ENCODE assay signal across 12 mouse cellular contexts in the genomic region with DNA sequence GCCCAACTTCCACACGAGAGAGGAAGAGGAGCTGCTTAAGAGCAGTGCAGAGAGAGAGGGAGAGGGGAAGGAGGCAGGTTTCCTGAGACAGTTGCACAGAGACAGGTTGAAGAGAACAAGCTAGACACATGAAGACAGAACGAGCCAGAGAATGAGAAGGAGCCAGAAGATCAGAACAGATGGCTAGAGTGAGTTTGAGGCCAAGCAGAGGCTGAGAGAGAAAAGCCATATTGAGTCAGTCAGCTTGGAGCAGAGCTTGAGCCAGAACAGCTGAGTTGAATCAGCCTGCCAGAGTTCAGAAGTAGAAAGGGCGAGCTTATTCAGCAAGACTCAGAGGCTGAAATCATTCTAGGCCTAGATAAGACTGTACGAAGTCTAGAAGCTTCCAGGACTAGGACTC. TPM values are rescaled to one million over a fixed set of nuclear protein-coding genes. Genes with fewer than 3 reads are reported as not detected.
DNase-seq lines count a peak whose midpoint lies in the region; ATAC-seq and TF ChIP-seq lines count a peak whose summit lies in the region.
"Had no signal": no experiment of that assay in that cellular context is flagged by ENCODE, and none has a peak within 500 bp of the region (broad histone marks: within the 10 kb centered on the region; RNA-seq: fewer than 3 reads in every experiment).

No protein-coding gene starts in this region.

- no peak for ATAC-seq in intestine, embryonic 16.5 days
- no peak for ATAC-seq in midbrain, postnatal 0 days (ENCODE audit: low FRiP score)
- ATAC-seq: midbrain, embryonic 15.5 days had no signal

- H3K4me1 ChIP-seq in MEL (ENCODE audit: control insufficient read depth in 1 of 2, insufficient read depth in 2 of 2, low read length in 2 of 2), result peaks cover 5 to 18% of the 10 kb centered on the region in 2 experiments
- H3K4me1 ChIP-seq in intestine, embryonic 16.5 days (ENCODE audit: control insufficient read depth, insufficient read depth, low read length), result peaks cover 19% of the 10 kb centered on the region
- peaks cover 12% of the 10 kb centered on the region; the same call in 1 of the 2 replicates for H3K4me1 ChIP-seq in midbrain, postnatal 0 days (ENCODE audit: insufficient read depth, low read length)

- H3K4me2 ChIP-seq in intestine, embryonic 16.5 days (ENCODE audit: low read depth, low read length), result no peak overlapping the region
- H3K4me2 ChIP-seq in midbrain, postnatal 0 days (ENCODE audit: low read depth, low read length, poor library complexity, severe bottlenecking), result no peak overlapping the region
- H3K4me2 ChIP-seq: lung, embryonic 15.5 days; midbrain, embryonic 15.5 days; neural tube, embryonic 13.5 days had no signal

- TF ChIP-seq EP300 in MEL (IDR thresholded peaks at IDR 0.05; ENCODE audit: low read depth in 1 of 2, low read length in 2 of 2), result no peak

- H3K79me2 ChIP-seq in MEL (ENCODE audit: control insufficient read depth, insufficient read depth, low read length, poor library complexity), result no peaks in the 10 kb centered on the region

- 63% methylated on average over 4 of the region's 4 CpGs for WGBS in intestine, embryonic 16.5 days
- 88% methylated on average over 4 of the region's 4 CpGs for WGBS in midbrain, postnatal 0 days

- no peak for TF ChIP-seq POLR2A in MEL (IDR thresholded peaks at IDR 0.05; ENCODE audit: control insufficient read depth in 1 of 2, insufficient read depth in 1 of 2, low read depth in 1 of 2, low read length in 2 of 2, poor library complexity in 1 of 2)

- H3K4me3 ChIP-seq in MEL (ENCODE audit: control insufficient read depth in 1 of 2, insufficient read depth in 1 of 2, low read depth in 2 of 2, low read length in 2 of 2), result no peak overlapping the region
- no peak overlapping the region for H3K4me3 ChIP-seq in intestine, embryonic 16.5 days (ENCODE audit: low read length)
- H3K4me3 ChIP-seq in midbrain, postnatal 0 days (ENCODE audit: low read depth, low read length), result no peak overlapping the region
- H3K4me3 ChIP-seq: lung, embryonic 15.5 days; midbrain, embryonic 15.5 days; neural tube, embryonic 13.5 days had no signal

- no peak overlapping the region for H3K27ac ChIP-seq in MEL (ENCODE audit: control insufficient read depth, low read depth, low read length)
- peak overlapping the region; percentile 67 for H3K27ac ChIP-seq in intestine, embryonic 16.5 days (ENCODE audit: low read length)
- no peak overlapping the region for H3K27ac ChIP-seq in midbrain, postnatal 0 days (ENCODE audit: low read depth, low read length)
- H3K27ac ChIP-seq: lung, embryonic 15.5 days; midbrain, embryonic 15.5 days; neural tube, embryonic 13.5 days had no signal

- H3K9me3 ChIP-seq in MEL (replicated peaks; ENCODE audit: insufficient read depth, low read length), result no peaks in the 10 kb centered on the region
- H3K9me3 ChIP-seq in intestine, embryonic 16.5 days (ENCODE audit: control insufficient read depth, low read length), result no peaks in the 10 kb centered on the region
- H3K9me3 ChIP-seq in midbrain, postnatal 0 days (ENCODE audit: low read length), result no peaks in the 10 kb centered on the region
- H3K9me3 ChIP-seq: lung, embryonic 15.5 days; midbrain, embryonic 15.5 days; neural tube, embryonic 13.5 days had no signal

- TF ChIP-seq CTCF in MEL (IDR thresholded peaks at IDR 0.05 in 2 of 3, conservative IDR thresholded peaks at IDR 0.05 in 1 of 3; ENCODE audit: control insufficient read depth in 1 of 3, insufficient read depth in 1 of 3, low read depth in 2 of 3, low read length in 3 of 3, poor library complexity in 1 of 3, severe bottlenecking in 1 of 3), result no peak
- TF ChIP-seq CTCF in midbrain, postnatal 0 days (IDR thresholded peaks at IDR 0.05), result no peak

- no peaks in the 10 kb centered on the region for H3K27me3 ChIP-seq in MEL (ENCODE audit: control insufficient read depth in 1 of 2, insufficient read depth in 2 of 2, low read length in 2 of 2)
- no peaks in the 10 kb centered on the region for H3K27me3 ChIP-seq in intestine, embryonic 16.5 days (replicated peaks; ENCODE audit: control insufficient read depth, insufficient read depth, low read length)
- H3K27me3 ChIP-seq in midbrain, postnatal 0 days (ENCODE audit: insufficient read depth, low read length), result no peaks in the 10 kb centered on the region
- H3K27me3 ChIP-seq: lung, embryonic 15.5 days; midbrain, embryonic 15.5 days; neural tube, embryonic 13.5 days had no signal

- no peak for TF ChIP-seq RAD21 in MEL (IDR thresholded peaks at IDR 0.05; ENCODE audit: low read depth, low read length)

- H3K36me3 ChIP-seq in MEL (ENCODE audit: control insufficient read depth in 1 of 2, insufficient read depth in 2 of 2, low read length in 2 of 2), result peaks cover 0 to 12% of the 10 kb centered on the region in 2 experiments; a peak in 2 of 4 replicates
- H3K36me3 ChIP-seq in intestine, embryonic 16.5 days (ENCODE audit: control insufficient read depth, insufficient read depth, low read length), result no peaks in the 10 kb centered on the region
- H3K36me3 ChIP-seq in midbrain, postnatal 0 days (ENCODE audit: insufficient read depth, low read length), result peaks cover 7% of the 10 kb centered on the region; the same call in 1 of the 2 replicates

- DNase-seq in kidney, postnatal 10 days, result peak; percentile 48
- DNase-seq in kidney, adult 8-10 months, result no peak
- DNase-seq in MEL (ENCODE audit: low read depth, low spot score), result peak; percentile 37
- peak; percentile 54 for DNase-seq in brain, adult 2 months (ENCODE audit: low read depth, low spot score)
- DNase-seq in testis, postnatal 14 days (ENCODE audit: low spot score), result no peak
- DNase-seq in midbrain, postnatal 0 days (ENCODE audit: low spot score), result no peak
- DNase-seq: cerebellum, adult 9-11 months; right cerebral cortex, adult 18-20 months had no signal

- H3K9ac ChIP-seq in MEL (ENCODE audit: control insufficient read depth, low read depth, low read length, poor library complexity, severe bottlenecking), result no peak overlapping the region
- no peak overlapping the region for H3K9ac ChIP-seq in intestine, embryonic 16.5 days (ENCODE audit: low read depth, low read length)
- no peak overlapping the region for H3K9ac ChIP-seq in midbrain, postnatal 0 days (replicated peaks; ENCODE audit: low read length, poor library complexity, severe bottlenecking)
- H3K9ac ChIP-seq: lung, embryonic 15.5 days; midbrain, embryonic 15.5 days; neural tube, embryonic 13.5 days had no signal

TF ChIP-seq in MEL, 35 proteins besides CTCF, POLR2A, EP300 and RAD21:
- TF ChIP-seq TCF12 (IDR thresholded peaks at IDR 0.05; ENCODE audit: low read depth, low read length) (no peak), NRF1 (IDR thresholded peaks at IDR 0.05; ENCODE audit: insufficient read depth, low read depth, low read length, poor library complexity, severe bottlenecking) (no peak), CHD2 (IDR thresholded peaks at IDR 0.05; ENCODE audit: low read length) (no peak), SIN3A (IDR thresholded peaks at IDR 0.05; ENCODE audit: low read length) (no peak), MEF2A (IDR thresholded peaks at IDR 0.05; ENCODE audit: extremely low read depth, insufficient replicate concordance, low read depth, low read length, poor library complexity, severe bottlenecking) (no peak), POLR2AphosphoS5 (IDR thresholded peaks at IDR 0.05; ENCODE audit: borderline replicate concordance, low read depth, low read length) (no peak), NELFE (IDR thresholded peaks at IDR 0.05; ENCODE audit: low read depth, low read length) (no peak), KAT2A (conservative IDR thresholded peaks at IDR 0.05; ENCODE audit: low read depth, low read length) (no peak), JUND (IDR thresholded peaks at IDR 0.05; ENCODE audit: low read depth, low read length) (no peak), MYB (IDR thresholded peaks at IDR 0.05; ENCODE audit: low read depth, low read length) (no peak), GATA1 (IDR thresholded peaks at IDR 0.05; ENCODE audit: low read depth, low read length) (no peak), ZNF384 (IDR thresholded peaks at IDR 0.05; ENCODE audit: low read depth, low read length) (no peak), CHD1 (IDR thresholded peaks at IDR 0.05; ENCODE audit: low read depth, low read length) (no peak), USF1 (IDR thresholded peaks at IDR 0.05; ENCODE audit: low read depth, low read length) (no peak), SMC3 (IDR thresholded peaks at IDR 0.05; ENCODE audit: low read depth, low read length) (no peak), MAFK (IDR thresholded peaks at IDR 0.05; ENCODE audit: borderline replicate concordance, low read depth, low read length) (no peak)

RNA-seq across cellular contexts. Expression of gene Bpgm, which starts 6.8 kb away (rescaled TPM):
- 10.6 and 11.1 TPM in 2 replicates for total RNA-seq in MEL (2012; rRNA removed)
- 10 to 100 TPM in 1 of 2 experiments, not detected in 1; 14.1 TPM for polyA plus RNA-seq in MEL (2012; ENCODE audit: insufficient read depth in 1 of 2, insufficient read length in 2 of 2, low read depth in 1 of 2, low replicate concordance in 2 of 2, missing spikeins in 1 of 2)
- polyA plus RNA-seq in intestine, embryonic 16.5 days (2015; fragmentation: Nextera tagmentation; extraction: Ambion mirVana), result 49.3 and 54.4 TPM in 2 replicates
- 42.9 and 51.4 TPM in 2 replicates for total RNA-seq in midbrain, postnatal 0 days (2014; rRNA removed)
- polyA plus RNA-seq in midbrain, postnatal 0 days (2015; fragmentation: Nextera tagmentation; extraction: Ambion mirVana), result 80.6 and 86.0 TPM in 2 replicates

Comparison
In these comparisons a context has a peak if more than half of its experiments do, and no peak if none do; other contexts are left out.
1. DNase-seq: peak in kidney, postnatal 10 days (single experiment), MEL (single experiment) and brain, adult 2 months (single experiment); none in kidney, adult 8-10 months (0 of 2), testis, postnatal 14 days (single experiment) and midbrain, postnatal 0 days (single experiment).